Mouse (Mus musculus) heart, embryonic 14.5 days (tissue): Measurements from ENCODE around the gene Myf6. TPM values are rescaled to one million over a fixed set of nuclear protein-coding genes. Genes with fewer than 3 reads are reported as not detected.

Experiments
- microRNA-seq: library from miRNA; unstranded; fragments of <30 nt; microRNA quantifications from one replicate; pipeline ENCODE4, GENCODE M21; 2016
- polyA plus RNA-seq: library from polyadenylated mRNA; unstranded; fragments of >200 nt; fragmentation: Nextera tagmentation; extraction: Ambion mirVana; gene quantifications from 2 replicates; pipeline ENCODE4 v1.2.1, GENCODE M21; 2014

The Myf6 gene
- polyA plus RNA-seq, 1 experiment from 2014 or later, result 0.16 TPM

Small RNAs within 50 kb of the gene (microRNA-seq; reads per million reads assigned to microRNA genes)
- not detected for gene Gm44403

Other genes starting within 250 kb of the Myf6 start
- 1.4 and 2.5 TPM in 2 replicates for gene Lin7a, start 223.1 kb downstream of the Myf6 start, polyA plus RNA-seq
- gene Myf5, start 8.6 kb downstream of the Myf6 start, polyA plus RNA-seq, result not detected in 2 replicates
- 0.12 and 0.19 TPM in 2 replicates for gene Ptprq, start 225.3 kb upstream of the Myf6 start, polyA plus RNA-seq